Mouse (Mus musculus): ENCODE measurements around the gene Adipor1. TPM values are rescaled to one million over a fixed set of nuclear protein-coding genes. Genes with fewer than 3 reads are reported as not detected.

Adipor1 gene
- total RNA-seq, 2 experiments from 2014 or later, result 126 to 130 TPM

Other genes starting within 250 kb of the Adipor1 start
- gene Chil1, start 233.2 kb upstream of the Adipor1 start, total RNA-seq (2021), result under 1 TPM; 0.33 to 0.65 TPM
- not detected for gene Mybph, start 221.9 kb upstream of the Adipor1 start, total RNA-seq (2021)
- 1 to 10 TPM; 9.3 to 9.9 TPM for gene Adora1, start 179.9 kb upstream of the Adipor1 start, total RNA-seq (2021)
- gene Myog, start 125.4 kb upstream of the Adipor1 start, total RNA-seq (2021), result under 1 TPM; 0.48 to 0.52 TPM
- 1 to 10 TPM; 7.3 to 9.2 TPM for gene Ppfia4, start 82.5 kb upstream of the Adipor1 start, total RNA-seq (2021)
- gene Tmem183a, start 53.4 kb upstream of the Adipor1 start, total RNA-seq (2021), result 10 to 100 TPM; 33.8 to 42.5 TPM
- not detected for gene 4933406M09Rik, start 29.4 kb upstream of the Adipor1 start, total RNA-seq (2021)
- gene Cyb5r1, start 9.8 kb upstream of the Adipor1 start, total RNA-seq (2021), result 10 to 100 TPM; 31.0 to 31.1 TPM
- gene Klhl12, start 40.2 kb downstream of the Adipor1 start, total RNA-seq (2021), result 10 to 100 TPM; 18.5 to 18.7 TPM
- 10 to 100 TPM; 12.6 to 12.7 TPM for gene Rabif, start 79.3 kb downstream of the Adipor1 start, total RNA-seq (2021)
- gene Mgat4e, start 134.3 kb downstream of the Adipor1 start, total RNA-seq (2021), result not detected
- 10 to 100 TPM; 27.8 to 28.6 TPM for gene Kdm5b, start 144.8 kb downstream of the Adipor1 start, total RNA-seq (2021)
- under 1 TPM in 1 of 2 experiments, not detected in 1; 0.05 TPM for gene Syt2, start 231.3 kb downstream of the Adipor1 start, total RNA-seq (2021)

Measured in heart, postnatal 4 days (tissue).